Mouse (Mus musculus): ENCODE measurements around the gene Prrg3. TPM values are rescaled to one million over a fixed set of nuclear protein-coding genes. Genes with fewer than 3 reads are reported as not detected.

Gene Prrg3
- polyA plus RNA-seq, 2 experiments from 2014 or later: not detected

Other genes with a start within 250 kb of the Prrg3 start
- gene Vma21, start 146.7 kb upstream of the Prrg3 start, polyA plus RNA-seq (2017; shearing (Covaris generic)): 10 to 100 TPM; 40.6 to 46.8 TPM
- under 1 TPM in 1 of 2 experiments, not detected in 1; 0.28 TPM for gene Gm1141, start 41.6 kb upstream of the Prrg3 start, polyA plus RNA-seq (2017; shearing (Covaris generic))
- not detected for gene Fate1, start 10.4 kb downstream of the Prrg3 start, polyA plus RNA-seq (2017; shearing (Covaris generic))
- gene Cnga2, start 29.2 kb downstream of the Prrg3 start, polyA plus RNA-seq (2017; shearing (Covaris generic)): not detected